Mouse (Mus musculus): ENCODE results near the gene Foxd1.

Gene Foxd1

DNA sequence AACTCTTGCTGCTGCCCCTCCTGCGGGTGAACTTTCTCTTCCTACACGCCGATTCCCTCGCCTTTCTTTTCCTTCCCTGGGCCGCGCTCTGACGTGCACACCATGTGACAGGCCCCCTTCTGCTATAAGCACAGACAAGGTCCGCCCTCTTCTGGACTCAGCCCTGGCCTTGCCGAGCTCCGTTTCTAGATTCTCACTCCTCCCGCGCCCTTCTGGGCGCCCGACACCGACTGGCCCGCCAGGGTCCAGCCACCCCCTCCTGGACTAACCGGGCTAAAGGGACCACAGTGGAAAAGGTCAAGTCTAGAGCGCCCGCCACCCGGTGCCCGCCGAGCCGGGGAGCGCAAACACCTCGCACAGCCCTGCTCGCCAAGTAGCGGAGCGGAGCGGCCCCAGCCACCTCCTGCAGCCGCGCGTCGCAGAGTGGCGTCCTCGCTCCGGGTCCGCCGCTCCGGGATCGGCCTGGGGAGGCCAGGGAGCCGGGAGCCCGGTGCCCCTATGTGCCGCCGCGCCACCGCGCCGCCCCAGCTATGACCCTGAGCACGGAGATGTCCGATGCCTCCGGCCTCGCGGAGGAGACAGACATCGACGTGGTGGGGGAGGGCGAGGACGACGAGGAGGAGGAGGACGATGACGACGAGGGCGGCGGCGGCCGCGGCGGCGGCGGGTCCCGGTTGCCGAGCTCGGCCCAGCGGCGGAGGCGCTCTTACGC is at the start of gene Foxd1:
Foxd1 (plus strand) TSS at position 153 of the 712 bp plus-strand sequence.
- no peak for DNase-seq (ENCODE audit: low spot score in 2 of 2)

DNA sequence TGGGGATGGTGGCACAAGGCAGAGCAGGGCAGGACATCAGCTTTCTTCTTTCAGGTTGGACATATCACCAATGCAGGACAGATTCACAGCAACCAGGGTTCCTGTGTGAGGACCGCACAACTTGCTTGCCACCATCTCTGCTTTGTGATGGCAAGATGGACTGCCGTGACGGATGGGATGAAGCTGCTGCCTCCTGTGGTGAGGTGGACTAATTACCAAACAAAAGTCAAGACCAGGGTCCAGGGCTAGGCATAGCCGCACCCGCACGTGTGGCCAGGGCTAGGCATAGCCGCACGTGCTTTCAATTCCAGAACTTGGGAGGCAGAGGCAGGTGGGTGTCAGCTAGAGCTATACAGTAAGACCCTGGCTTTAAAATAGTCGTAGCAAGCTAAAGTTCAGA is 48.8 kb upstream of the Foxd1 start:
- DNase-seq (ENCODE audit: low spot score in 2 of 2): no peak

DNA sequence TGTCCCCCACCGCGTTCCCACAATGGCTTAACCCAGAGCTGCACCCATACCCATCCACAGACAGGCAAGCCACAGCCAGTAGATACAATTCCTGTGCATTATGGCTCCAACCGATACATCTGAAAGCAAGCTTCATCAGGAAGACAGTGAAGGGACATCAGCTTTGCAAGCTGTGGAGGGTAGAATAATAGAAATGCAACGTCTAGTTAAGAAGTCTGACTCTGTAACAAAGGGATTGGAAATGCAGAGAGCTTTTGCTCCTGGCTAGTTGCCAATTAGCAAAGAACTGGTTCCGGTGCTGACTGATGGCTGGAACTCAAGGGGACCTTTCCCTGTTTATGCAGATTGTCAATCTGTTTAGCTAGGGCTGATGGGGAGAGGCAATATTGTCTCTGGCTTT is 47.6 kb upstream of the Foxd1 start:
- no peak for DNase-seq (ENCODE audit: low spot score in 2 of 2)

DNA sequence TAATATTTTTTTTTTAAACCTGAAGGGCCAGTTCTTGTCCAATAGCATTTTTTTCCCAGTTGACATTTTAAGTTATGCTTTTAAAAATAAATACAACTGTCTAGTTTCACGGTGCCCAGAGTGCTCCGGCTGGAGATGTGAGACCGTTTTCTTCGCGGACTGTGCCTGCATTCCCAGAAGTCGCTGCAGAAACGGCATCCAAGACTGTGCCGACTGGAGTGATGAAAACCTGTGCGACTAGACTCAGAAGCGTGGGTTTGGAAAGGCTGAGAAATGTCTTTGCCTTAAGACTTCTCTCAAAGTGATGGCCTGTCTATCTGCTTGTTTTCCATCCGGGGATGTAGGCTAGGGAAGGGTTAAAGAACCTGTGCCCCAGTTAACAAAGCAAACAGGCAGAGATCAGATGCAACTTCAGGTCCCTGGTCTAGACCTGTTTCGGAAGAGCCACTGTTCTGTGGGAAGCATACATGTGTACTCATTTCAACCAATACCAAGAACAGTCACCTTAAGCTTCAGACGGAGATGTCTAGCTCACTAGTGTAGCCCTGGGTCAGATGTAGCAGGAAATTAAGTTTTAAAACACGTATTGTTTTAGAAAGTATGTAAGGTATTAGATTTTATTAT is 47.1 kb upstream of the Foxd1 start:
- DNase-seq (ENCODE audit: low spot score in 2 of 2): no peak

DNA sequence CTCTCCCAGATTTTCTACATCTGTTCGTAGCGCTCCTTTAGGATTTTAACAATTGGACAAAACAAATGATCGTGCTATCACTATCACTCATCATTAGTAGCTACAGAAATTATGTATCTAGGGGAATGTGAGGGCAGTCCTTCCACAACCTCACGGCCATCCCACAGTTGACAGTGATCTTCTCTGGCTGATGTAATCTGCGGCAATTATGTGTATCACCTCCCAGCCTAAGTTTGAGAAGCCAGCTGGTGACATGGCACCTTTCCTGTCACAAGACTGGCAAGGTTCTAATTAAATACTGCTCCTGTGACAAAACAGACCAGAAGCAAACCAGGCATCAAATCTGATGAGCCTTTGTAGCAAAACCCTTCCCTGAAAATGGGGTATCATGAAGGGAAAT is 46.0 kb upstream of the Foxd1 start:
- no peak for DNase-seq (ENCODE audit: low spot score in 2 of 2)

DNA sequence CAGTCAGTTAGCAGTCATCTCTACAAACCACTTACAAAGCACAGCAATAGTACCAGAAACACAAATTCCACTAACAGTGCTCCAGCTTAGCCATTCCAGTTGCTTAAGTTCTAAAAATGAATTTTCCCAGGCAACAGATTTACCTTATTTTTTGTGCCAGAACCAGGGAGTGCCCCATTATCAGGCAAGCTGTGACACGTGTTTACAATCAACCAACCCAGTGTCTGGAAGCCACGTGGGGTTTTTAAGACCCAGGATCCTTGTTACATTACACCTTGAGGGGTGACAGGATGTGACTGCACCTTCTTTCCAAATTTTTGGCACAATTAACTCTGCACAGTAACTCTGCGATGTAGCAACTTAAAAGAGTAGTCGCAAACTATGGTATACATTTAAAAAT is 45.3 kb upstream of the Foxd1 start:
- DNase-seq (ENCODE audit: low spot score in 2 of 2): no peak

DNA sequence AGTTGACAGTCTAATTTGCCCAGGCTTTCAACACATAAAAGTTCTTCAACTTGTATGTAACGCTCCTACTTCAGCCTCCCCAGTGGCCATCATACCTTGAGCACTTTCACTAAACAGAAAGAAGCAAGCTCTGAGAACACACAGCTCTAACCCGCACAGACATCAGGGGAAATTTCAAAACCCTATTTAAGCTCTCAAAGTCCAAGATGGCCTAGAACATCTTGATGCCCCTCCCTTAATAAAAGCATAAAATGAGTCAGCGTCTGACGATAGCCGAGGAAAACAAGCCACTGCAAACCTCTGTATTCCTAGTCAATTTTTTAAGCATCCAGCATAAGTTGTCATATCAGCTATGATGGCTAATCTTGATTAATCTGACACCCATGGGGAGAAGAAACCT is 42.4 kb upstream of the Foxd1 start:
- no peak for DNase-seq (ENCODE audit: low spot score in 2 of 2)

DNA sequence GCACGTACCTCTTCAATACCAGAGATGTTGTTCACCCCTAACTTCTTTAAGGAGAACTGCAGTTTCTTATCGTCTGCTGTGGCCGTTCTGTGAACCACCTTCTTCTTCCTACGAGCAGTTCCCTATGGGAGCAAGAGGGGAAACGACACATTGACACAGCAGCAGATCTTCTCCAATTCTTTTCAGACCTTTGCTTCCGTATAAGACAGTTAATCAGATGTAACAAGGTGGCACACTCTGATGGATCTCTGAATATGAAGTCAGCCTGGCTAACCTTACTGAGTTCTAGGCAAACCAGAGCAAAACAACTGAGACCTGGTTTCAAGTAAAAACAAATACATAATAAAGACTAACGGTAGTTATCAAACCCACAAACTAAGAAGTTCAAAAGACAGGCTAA is 40.4 kb upstream of the Foxd1 start:
- DNase-seq (ENCODE audit: low spot score in 2 of 2): no peak

DNA sequence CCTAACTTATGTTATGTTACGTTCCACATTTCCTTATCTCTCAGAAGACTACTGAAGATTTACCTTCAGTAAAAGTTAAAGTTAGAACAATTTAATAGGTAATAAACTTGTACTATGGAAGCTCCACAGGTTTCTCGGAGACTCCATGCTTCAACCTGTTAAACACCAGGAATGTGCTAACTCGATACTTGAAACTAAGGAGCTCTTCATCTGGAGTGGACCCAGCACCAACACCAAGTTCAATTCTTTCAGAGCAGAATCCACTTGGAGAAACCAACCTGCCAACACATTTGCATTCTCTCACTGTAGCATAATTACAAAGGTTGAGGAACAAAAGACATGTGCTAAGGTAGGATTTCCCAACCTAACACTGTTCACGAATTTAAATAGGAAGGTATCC is 38.9 kb upstream of the Foxd1 start:
- no peak for DNase-seq (ENCODE audit: low spot score in 2 of 2)

DNA sequence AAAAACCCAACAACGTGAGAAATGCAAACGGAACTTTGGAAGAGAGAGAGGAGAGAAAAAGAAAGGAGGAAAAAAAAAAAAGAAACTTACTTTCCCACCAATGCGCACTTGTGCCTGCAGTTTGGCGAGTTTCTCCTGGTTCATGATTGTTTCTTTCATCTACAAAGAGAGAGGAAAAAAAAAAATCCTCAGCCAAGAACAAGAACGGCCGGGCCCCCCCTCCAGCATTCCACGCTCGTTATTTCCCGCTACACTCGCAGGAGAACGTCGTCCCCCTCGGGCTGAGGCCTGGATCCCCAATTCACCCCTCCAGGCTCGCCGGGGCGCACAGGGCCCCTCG is 37.9 kb upstream of the Foxd1 start:
- DNase-seq (ENCODE audit: low spot score in 2 of 2): no peak

DNA sequence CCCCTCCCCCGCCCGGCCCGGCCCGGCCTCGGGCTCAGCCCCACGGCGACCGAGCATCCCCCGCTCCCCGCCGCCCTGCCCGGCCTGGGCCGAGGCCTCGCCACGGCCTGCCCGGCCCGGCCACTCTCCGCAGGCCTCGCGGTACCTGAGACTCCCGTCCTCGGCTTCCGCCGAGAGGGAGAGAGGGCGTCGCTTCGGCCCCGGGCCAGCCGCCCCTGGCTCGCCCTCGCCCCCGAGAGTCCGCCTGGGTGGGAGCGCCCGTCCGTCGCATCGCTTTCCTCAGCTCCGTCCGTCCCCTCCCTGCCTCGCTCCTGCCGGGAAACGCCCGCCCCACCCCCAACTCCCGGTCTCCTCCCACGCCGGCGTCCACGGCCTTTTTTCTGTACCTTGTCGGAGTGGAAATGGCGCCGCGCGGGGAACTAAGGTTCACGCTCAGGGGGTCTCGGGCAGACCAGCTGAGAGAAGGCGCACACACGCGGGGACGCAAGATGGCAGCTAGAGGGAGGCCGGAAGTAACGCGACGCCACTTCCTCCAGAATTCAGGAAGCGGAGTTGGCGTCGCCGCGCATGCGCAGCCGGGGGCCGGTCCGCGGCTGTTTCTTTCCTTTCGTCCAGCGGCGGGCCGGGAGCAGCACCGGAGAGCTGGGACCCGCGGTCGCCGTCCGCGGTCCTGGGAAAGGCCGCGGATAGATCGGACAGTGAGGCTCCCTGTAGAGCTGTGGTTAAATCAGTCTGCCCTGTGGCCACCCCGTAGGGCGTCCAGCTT is 37.4 kb upstream of the Foxd1 start, which contains the start of gene Btf3:
Btf3 (minus strand) TSS at position 527 of the 766 bp plus-strand sequence.
- DNase-seq (ENCODE audit: low spot score in 2 of 2): peak; percentile 87 to 91

DNA sequence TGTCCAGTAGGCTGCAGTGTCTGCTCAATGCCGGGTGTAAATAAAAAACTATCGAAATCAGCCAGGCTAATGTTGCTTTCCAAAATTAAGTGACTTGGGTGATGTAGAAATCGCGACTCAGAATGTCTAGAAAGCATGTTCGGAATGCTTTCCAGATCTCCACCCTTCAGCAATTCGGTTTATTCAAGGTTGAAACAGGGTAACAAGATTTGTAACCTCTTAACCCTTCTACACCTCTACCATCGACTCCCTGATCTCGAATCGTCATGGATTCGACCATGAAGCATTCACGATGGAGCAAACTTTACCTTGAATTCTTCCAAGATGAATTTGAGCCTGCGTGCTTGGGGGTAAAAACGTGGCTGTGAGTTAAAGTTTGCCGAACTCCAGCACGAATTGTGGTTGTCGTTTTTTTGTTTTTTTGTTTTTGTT is 36.8 kb upstream of the Foxd1 start:
- no peak for DNase-seq (ENCODE audit: low spot score in 2 of 2)

DNA sequence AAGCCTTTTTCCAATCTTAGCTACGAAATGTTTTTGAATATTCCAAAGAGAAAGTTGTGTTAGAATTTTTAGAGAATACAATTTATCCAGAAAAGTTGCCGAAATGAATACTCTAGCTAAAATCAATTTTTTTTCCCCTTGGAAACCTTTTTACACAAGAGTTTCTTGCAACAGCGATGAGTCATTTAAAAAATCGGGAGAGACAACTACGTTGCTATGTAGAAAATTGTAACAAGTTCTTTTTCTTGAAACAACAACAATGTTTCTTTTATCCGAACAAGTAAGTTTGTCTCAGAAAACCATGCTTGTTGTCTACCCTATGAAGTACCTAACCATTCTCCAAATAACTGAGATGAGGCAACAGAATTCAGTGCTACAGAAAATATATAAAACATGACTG is 36.1 kb upstream of the Foxd1 start:
- DNase-seq (ENCODE audit: low spot score in 2 of 2): no peak

DNA sequence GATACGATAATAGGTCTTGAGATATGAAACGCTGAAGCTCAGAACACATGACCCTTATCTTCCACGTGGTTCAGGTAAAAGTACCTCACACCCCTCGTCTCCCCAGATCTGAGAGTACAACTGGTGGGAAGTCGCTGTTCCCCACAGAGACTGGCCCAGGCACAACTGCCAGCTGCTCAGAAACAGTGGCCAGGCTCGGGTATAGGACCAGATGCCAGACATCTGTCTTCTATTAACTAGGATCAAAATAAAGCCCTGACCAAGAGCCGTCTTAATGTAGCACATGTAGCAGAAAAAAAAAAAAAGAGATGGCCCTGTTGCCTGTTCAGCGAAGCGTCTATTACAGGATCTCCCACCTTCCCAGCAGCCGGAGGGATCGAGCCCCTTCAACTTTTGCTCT is 29.0 kb upstream of the Foxd1 start:
- no peak for DNase-seq (ENCODE audit: low spot score in 2 of 2)

DNA sequence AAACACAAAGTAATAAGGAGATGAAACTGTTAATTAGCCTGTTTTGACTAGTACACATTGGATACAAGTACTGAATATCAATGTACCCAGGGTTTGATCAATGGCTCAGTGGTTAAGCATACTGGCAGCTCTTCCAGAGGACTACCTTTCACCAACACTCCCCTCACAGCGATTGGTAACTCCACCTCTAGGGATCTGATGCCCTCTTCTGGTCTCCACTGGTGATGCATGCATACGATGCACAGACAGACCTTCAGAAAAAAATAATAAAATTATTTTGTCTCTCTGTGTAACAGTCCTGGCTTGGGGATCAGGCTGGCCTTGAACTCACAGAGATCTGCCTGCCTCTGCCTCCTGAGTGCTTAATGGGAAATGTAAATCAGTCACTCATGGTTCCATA is 21.9 kb upstream of the Foxd1 start:
- DNase-seq (ENCODE audit: low spot score in 2 of 2): no peak

DNA sequence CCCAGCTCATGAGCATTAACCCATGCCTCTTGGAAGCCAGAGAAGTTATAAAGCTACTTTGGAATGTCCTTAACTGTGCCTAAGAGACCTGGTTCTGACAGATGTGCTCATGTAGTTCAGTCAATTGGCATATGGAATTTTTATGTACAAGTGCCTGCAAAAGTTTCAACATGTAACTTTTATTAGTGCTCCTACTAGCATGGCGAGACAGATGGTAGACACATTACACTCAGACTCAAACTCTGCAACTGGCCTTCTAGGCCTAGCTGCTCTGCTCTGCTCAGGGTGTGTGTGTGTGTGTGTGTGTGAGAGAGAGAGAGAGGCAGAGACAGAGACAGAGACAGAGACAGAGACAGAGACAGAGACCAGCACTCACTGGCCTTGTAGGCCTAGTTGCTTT is 17.8 kb upstream of the Foxd1 start:
- no peak for DNase-seq (ENCODE audit: low spot score in 2 of 2)

DNA sequence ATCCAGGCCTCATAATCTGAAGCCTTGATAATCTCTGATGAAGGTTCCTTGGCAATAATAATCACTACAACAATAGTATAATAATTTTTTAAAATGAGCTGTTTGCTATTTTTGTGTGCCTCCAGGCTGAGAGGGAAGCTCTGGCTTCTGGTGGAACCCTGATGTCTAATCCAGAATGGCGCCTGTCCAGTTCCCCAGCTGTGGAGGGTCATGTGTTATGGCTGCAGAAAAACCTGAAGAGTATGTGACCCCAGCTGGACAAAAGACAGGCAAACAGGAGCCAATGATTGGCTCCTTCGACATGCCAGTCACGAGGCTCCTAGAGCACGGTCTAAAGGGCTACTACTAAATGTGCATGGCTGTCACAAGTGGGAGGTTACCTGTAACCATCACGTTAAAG is 13.5 kb upstream of the Foxd1 start:
- DNase-seq (ENCODE audit: low spot score in 2 of 2): no peak

DNA sequence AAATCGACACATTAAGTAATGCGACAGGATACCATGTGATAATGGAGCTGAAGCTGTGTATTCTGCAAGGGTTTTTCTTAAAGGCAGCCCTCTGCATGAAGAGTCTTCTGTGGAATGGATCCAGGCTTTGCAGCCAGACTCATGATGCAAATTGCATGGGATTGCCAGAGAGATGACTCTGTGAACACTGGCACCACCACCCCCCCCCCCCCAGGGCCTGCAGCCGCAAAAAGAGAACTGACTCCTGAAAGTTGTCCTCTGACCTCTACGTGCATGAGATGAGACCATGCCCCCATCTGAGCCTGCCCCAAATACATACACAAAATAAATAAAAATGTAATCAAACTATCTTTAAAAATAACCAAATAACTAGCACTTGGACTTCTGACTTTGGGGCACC is 4.6 kb upstream of the Foxd1 start:
- DNase-seq (ENCODE audit: low spot score in 2 of 2): no peak

DNA sequence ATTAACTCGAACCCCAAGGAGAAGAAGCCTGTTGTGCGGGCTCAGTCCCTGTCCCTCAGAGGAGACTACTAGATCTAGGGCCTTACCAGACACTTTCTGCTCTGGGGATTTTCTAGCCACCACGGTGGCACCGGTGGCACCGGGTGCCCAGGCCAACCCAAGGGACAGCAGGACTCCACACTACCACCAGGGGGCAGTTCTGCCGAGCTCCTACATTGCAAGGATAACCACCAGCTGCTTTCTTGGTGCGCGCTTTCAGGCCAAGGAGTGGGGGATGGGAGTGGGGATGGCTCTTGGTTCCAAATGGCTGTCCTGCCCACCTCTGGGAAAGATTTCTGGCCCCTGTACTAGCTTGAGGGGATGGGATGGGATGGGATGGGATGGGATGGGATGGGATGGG is 2.5 kb upstream of the Foxd1 start:
- no peak for DNase-seq (ENCODE audit: low spot score in 2 of 2)

DNA sequence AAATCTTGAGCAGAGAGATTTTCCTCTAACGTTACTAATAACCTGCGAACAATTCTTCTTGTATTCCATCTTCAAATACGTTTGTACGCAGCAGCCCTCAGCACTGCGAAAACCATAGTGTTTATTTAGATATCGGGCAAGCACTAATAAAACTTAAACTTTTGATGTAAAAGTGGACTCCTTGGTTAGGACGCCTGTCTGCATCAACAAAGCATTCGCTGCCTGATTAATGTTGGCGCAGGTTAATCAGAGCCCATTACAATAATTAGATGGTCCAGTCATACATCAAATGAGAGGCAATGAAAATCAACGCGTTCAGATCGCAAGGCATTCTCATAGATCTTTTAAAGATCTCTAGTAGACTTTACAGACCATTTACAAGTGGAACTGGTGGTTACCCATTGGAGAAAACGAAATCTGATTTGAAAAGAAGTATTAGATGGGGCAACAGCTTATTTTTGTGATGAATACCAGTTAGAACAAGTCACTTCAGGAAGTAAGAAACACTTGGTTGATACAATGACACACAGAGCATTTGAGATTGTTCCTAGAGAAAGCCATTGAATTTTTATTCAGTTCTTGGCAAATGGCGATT is 1.6 kb upstream of the Foxd1 start:
- DNase-seq (ENCODE audit: low spot score in 2 of 2): no peak

DNA sequence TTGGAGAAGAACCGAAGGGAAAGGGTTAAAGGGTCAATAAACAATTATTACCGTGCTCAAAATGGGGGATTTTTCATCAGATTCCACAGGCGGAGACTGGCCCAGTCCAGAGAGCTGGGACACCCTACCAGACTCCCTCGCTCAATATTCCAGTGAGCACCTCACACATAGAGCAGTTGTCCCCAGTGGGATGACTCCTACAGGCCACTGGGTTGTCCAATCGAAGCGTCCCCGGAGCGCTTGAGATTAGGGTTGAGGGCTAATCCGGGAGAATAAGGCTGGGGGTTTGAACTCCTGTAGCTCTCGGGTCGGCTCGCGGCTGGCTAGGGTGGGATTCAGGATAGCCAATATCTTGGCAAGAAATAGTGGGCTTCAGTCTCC is 343 bp upstream of the Foxd1 start:
- no peak for DNase-seq (ENCODE audit: low spot score in 2 of 2)

DNA sequence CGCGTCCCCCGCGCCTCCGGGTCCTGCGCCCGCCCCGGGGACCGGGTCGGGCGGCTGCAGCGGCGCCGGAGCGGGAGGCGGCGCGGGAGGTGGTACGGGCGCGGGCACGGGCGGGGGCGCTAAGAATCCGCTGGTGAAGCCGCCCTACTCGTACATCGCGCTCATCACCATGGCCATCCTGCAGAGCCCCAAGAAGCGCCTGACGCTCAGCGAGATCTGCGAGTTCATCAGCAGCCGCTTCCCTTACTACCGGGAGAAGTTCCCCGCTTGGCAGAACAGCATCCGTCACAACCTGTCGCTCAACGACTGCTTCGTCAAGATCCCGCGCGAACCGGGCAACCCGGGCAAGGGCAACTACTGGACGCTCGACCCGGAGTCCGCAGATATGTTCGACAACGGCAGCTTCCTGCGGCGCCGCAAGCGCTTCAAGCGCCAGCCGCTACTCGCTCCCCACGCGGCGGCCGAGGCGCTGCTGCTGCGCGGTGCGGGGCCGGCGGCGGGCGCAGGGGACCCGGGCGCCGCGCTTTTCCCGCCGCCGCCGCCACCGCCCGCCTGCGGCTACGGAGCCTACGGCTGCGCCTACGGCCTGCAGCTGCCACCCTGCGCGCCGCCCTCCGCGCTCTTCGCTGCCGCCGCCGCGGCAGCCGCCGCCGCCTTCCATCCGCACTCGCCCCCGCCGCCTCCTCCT is 973 bp downstream of the Foxd1 start:
- no peak for DNase-seq (ENCODE audit: low spot score in 2 of 2)
